Mouse (Mus musculus): Measurements from ENCODE around the gene Abcc10.

DNA sequence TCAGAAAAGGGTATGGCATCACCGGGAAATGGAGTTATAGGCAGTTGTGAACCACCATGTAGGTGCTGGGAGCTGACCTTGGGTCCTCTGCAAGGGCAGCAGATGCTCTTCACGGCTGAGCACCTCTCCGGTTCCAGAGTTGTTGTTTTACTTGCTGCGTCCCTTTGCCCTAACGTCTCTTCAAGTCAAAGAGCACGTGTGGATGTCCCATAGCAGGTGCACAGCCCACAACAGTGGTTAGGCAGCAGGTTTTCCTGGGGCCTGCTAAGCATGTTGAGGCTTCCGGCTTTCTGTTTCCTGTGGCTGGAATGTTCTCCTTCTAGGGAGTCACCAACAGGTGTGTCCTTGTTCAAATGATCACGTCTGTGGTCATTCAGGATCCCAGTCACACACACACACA, 44.2 kb downstream of the Abcc10 start:
- TF ChIP-seq EP300 (IDR thresholded peaks at IDR 0.05; ENCODE audit: low read length) (no peak), KAT2A (IDR thresholded peaks at IDR 0.05; ENCODE audit: insufficient replicate concordance, low read length) (no peak), CTCF (conservative IDR thresholded peaks at IDR 0.05 in 1 of 2, IDR thresholded peaks at IDR 0.05 in 1 of 2; ENCODE audit: low read depth in 2 of 2, low read length in 2 of 2) (no peak), POLR2A (IDR thresholded peaks at IDR 0.05; ENCODE audit: low read depth, low read length) (no peak), MAFK (IDR thresholded peaks at IDR 0.05; ENCODE audit: insufficient replicate concordance, low read length) (no peak), E2F4 (IDR thresholded peaks at IDR 0.05; ENCODE audit: insufficient replicate concordance, low read depth, low read length) (no peak), BHLHE40 (IDR thresholded peaks at IDR 0.05; ENCODE audit: low read depth, low read length) (no peak), CHD1 (IDR thresholded peaks at IDR 0.05; ENCODE audit: low read depth, low read length) (no peak), ZKSCAN1 (IDR thresholded peaks at IDR 0.05; ENCODE audit: borderline replicate concordance, low read depth, low read length) (no peak), POLR2AphosphoS2 (IDR thresholded peaks at IDR 0.05; ENCODE audit: low read depth, low read length) (no peak)

Measured in CH12.LX (cell line).